Mouse (Mus musculus): ENCODE data around the gene Phf2.

Gene Phf2

GRCm38 (mm10) chr13:48870771-48871731, at the start of gene Phf2:
Phf2 (minus strand) TSS chr13:48871119.
- peak; percentile 57 for DNase-seq

DNA sequence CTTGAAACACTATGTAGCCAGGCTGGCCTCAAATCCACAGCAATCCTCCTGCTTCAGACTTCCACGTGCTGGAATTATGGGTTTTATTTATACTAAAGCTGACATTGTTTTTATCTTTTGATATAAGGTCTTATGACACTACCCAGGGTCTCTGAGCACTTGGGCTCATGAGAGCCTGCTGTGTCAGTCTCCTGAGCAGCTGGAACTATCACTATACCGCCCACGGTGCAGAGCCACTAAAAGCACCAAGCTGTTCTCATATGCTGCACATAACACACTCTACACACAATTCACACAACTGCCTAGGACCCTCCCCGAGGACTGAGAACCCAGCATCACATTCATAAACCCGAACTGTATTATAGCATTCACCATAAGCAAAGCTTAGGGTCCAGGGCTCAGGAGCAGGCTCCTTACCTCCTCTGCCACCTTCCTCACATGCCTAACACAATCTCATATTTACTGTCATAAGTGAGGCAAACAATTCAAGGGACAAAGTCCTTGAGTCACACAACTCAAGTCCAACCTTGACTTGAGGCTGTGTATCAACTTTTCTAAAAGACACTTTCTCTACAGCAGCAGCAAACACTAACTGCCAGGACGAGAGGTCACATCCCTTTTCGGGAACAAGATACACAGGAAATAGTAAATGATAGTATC, 49.0 kb upstream of the Phf2 start:
- DNase-seq, result no peak

DNA sequence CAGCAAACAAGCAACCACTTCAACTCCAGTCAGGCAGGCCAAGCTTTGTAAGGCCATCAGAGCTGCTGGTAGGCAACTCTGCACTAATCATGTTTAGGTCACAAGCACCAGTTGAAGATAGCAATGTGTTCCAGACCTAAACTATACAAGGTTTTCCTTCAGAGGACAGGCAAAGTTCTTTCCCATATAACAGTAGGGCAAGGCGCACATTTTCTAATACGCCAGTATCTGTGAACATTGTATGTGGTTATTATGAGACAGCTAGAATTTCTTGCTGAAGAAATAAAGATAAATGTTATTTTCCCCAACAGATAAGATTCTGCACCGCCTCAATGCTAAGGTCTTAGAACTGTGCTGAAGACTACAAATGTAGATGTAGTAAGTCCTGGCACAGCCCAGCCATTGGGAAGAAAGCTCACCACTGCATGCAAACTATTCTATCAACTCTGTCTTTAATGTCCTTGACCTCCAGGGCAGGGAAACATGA, 46.2 kb upstream of the Phf2 start:
- no peak for DNase-seq

- no peak for DNase-seq
Observed at GRCm38 (mm10) chr13:48913680-48914079, 42.8 kb upstream of the Phf2 start.

- DNase-seq, result no peak
Observed at GRCm38 (mm10) chr13:48913141-48913540, 42.2 kb upstream of the Phf2 start.

GRCm38 (mm10) chr13:48911426-48911825, 40.5 kb upstream of the Phf2 start:
- DNase-seq, result no peak

DNA sequence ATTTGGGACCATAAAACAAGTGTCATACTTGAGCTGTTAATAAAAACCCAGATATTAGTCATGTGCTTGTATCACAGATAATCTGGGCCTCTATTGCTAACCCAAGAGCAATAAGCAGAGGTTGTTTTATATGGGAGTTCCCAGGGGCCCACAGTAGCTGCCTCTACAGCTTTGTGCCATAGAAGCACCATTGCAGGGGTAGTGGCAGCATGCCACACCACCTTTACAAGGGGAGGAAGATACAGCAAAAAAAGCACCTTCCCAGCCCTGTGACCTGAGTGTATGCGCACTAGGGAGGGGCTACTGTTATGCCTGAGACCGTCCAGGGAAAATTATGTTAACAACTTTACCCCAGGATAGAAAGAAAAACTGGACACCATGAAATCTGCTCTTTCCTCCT, 34.5 kb upstream of the Phf2 start:
- no peak for DNase-seq

DNA sequence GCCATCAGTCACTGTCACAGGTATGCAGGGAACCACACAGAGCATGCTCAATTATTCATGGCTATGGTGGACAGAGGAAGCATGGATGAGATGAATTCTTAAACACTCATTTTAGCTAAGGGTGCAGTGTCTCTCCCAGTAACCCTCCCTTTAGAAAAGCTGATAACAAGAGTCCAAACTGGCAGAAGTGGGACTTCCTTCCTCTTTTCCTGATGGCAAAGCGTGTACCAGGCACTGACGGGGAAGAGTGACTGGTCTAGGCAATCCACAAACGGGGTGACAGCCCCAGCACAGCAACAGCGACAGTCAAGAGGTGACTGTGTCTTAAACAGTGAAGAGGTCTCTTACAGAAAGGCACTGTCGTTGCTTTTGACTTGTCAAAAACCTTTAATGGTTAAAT, 24.5 kb upstream of the Phf2 start:
- DNase-seq, result no peak

DNA sequence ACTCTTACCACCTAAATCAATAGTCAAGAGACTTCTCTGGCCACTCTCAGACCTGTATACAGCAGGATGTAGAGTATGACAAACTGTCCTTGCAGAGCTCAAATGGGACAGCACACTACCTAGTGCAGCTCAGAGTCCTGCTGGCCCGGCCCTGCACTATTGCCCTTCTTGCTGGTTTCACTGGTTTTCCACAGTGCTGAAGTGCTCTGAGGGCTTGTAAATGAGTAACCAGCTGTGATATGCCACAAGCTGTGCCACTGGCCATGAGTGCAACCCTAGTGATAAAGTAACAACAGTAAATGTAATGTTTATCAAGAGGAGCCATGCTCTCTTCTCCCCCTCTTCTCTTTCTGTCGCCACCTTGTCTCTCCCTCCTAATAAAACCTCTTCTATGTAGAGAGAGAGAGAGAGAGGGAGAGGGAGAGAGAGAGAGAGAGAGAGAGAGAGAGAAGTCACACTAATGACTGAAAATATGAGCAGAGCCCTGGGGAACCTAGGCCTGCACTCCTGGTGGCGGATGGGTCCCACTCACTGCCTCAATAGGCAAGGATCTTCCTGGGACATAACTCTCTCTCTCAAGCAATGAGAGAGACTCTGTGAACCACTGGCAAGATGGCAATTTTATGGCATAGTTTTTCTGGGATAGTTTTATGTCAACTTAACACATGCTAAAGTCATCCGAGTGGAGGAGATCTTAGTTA, 19.5 kb upstream of the Phf2 start:
- no peak for DNase-seq

DNA sequence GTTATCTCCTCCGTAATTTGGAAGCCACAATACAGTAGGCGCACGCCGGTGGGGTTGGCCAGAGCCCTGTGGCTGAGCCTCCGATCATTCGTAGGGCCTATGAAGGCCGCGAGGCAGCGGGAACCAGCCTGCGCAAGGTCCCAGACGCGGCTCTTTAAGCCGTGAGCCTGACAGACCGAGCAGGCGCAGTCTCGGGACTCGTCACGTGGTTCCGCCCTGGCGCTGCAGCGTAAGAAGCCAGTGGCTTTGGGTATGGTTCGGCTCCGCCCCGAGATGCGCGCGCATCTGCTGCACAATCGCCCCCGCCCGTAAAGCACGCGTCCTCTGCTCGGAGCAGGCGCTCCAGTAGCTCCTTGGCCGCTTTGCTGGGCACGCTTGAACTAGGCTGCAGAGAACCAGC, 7.6 kb upstream of the Phf2 start:
- peak; percentile 99 for DNase-seq

DNA sequence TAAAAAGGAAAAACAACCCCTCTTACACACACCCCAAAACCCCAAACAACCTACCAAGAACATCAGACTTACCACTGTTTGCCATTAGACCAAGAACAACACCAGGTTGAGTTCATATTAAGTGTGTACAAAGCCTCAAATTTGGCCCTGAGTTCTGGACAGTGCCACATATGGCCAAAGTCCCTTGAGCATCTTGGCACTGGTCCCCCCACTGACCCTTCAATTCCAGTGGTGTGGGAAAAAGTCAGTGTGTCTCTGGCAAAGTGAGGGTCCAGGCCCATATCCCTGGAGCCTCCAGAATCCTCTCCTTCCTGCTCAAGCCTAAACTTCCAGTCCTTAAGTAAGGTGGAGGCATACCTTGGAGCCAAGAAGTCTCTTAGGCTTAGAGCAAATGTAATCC, 6.9 kb upstream of the Phf2 start:
- no peak for DNase-seq

GRCm38 (mm10) chr13:48872726-48873125, 1.8 kb upstream of the Phf2 start:
- no peak for DNase-seq

DNA sequence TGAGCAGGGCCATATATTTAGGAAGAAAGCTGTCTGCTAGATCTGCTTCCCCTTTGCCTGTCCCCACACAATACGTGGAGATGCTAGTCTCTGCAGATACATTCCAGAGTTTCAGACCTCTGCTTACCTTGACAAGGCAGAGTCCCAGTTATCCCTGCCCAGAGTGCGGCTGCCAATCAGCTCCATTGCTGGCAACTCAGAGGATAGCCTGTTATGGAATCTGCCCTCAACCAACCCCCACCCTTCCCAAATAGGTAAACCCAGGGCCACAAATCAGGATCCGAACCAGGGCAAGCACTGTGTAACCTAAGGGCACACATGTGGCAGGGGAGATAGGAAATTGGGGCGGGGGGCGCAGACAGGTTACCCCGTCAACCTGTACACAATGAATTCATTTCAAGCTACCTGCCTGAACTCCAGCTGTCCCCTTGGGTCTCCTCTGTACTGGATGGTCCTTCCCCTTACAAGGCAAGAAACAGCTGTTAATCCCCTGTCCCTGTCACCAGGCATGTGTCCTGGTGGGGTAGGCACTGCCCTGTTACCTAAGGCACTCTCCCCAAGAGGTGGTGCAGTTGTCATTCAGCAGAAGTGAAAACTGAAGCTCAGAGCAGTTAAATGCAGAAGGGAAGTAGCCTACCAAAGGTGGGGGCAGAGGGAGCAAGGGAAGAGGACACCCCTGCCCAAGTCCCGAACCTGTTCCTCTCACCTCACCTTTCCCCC, 1.1 kb upstream of the Phf2 start:
- DNase-seq, result peak; percentile 54

GRCm38 (mm10) chr13:48869950-48870770, 759 bp downstream of the Phf2 start:
- peak; percentile 79 for DNase-seq

DNA sequence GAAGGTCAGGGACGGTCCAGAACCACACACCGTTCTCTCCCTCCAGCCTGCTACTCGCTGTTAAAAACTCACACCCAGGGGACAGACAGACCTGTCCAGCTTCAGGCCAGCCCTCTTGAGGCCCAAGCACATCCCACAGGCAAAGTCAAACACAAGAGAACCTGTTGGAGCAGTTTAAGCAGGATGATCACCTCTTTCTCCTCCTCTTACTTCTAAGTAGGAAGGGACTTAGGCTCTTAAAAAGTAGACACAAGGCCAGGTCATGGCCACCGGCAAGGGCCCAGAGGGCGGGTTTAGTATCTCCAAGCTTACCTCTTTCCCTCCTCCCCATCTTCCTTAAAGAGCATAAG, 1.3 kb downstream of the Phf2 start:
- no peak for DNase-seq

GRCm38 (mm10) chr13:48869088-48869487, 1.8 kb downstream of the Phf2 start:
- DNase-seq, result peak; percentile 49

DNA sequence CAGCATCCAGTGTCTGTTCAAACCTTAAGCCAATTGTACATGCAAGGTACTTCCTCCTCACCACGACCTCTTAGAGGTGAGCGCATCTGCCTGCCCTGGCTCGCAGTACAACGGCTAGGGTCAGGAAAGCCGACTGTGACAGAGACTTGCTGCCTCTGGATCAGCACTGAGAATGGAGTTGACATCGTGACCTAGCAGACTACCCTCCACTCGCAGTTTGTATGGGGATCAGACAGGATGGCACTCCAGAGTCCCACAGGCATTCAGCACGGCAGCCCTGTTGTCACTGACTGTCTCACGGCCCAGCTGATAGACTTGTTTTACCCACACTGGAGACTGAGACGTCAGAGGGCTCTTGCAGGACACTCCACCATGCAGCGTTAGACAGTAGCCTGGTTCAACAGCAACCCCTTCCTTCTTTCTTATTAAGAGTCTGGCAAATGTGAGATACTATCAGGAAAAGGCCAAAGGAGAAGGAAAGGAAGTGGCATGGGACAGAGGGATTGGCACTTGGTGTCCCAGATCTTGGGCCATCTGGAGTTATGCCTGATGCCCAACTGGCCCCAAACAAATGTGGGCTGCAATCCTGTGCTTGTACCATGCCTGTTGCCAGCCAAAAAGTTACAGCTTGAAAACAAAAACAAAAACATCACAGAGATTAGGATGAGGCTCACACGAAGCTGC, 6.1 kb downstream of the Phf2 start:
- peak; percentile 53 for DNase-seq

GRCm38 (mm10) chr13:48863556-48863955, 7.4 kb downstream of the Phf2 start:
- peak; percentile 87 for DNase-seq

DNA sequence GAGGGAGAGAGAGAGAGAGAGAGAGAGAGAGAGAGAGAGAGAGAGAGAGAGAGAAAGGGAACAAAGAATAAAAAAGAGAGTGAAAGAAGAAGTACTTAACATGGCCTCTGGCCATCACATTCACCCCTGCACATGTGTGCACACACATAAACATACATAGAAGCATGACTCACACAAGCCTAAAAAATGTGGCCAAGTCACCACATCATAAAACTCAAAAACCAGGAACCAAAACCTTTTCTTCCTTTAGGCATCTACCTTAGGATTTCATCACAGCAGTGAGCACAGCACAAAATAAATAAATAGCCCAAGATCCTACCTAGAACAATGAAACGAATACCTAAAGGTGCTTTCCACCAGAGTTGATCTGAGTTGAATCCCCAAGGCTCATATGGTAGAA, 9.0 kb downstream of the Phf2 start:
- DNase-seq, result no peak

GRCm38 (mm10) chr13:48858779-48859178, 12.1 kb downstream of the Phf2 start:
- DNase-seq, result no peak

DNA sequence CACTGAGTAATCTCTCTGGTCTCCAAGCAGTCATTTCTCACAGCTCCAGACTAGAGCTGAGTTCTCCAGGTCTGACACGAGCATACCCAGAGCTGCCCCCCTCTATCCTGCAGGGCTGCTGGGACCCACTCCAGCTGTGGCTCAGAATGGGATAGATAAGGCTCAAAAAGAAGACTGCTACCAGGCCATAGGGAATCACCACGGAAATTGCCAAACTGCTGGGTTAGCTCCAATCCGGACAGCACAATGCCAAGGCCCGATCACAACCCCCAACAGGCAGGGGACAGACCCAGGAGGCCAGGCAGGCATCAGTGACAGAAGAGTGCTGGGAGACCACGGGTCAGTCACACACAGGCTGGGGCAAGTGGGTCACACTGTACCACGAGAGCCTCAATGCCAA, 12.9 kb downstream of the Phf2 start:
- DNase-seq, result no peak
